ENCODE assay signal across 12 mouse cellular contexts in genomic region chr4:15438196-15438595, GRCm38 (mm10).
"Had no signal": no experiment of that assay in that cellular context is flagged by ENCODE, and none has a peak within 500 bp of the region (broad histone marks: within the 10 kb centered on the region; RNA-seq: fewer than 3 reads in every experiment).

No protein-coding gene starts in this region.

- ATAC-seq: liver, embryonic 12.5 days; midbrain, embryonic 15.5 days had no signal

- H3K4me1 ChIP-seq: limb, embryonic 15.5 days; liver, embryonic 12.5 days; megakaryocyte, embryonic 14.5 days had no signal

- H3K27me3 ChIP-seq: kidney, embryonic 15.5 days; limb, embryonic 15.5 days; liver, embryonic 12.5 days; megakaryocyte, embryonic 14.5 days; midbrain, embryonic 15.5 days had no signal

- DNase-seq: kidney, postnatal 14 days; lung, embryonic 14.5 days; lung, postnatal 10 days; lung, postnatal 4 days; thymus, postnatal 4 days had no signal

- H3K9me3 ChIP-seq: kidney, embryonic 15.5 days; limb, embryonic 15.5 days; liver, embryonic 12.5 days; megakaryocyte, embryonic 14.5 days; midbrain, embryonic 15.5 days had no signal

- H3K36me3 ChIP-seq: kidney, embryonic 15.5 days; limb, embryonic 15.5 days; liver, embryonic 12.5 days; midbrain, embryonic 15.5 days had no signal

- H3K4me2 ChIP-seq: kidney, embryonic 15.5 days; limb, embryonic 15.5 days; liver, embryonic 12.5 days; lung, embryonic 14.5 days; midbrain, embryonic 11.5 days; midbrain, embryonic 15.5 days had no signal

- H3K27ac ChIP-seq: kidney, embryonic 15.5 days; limb, embryonic 15.5 days; liver, embryonic 12.5 days; midbrain, embryonic 15.5 days; stomach, postnatal 0 days had no signal

- H3K4me3 ChIP-seq: kidney, embryonic 15.5 days; limb, embryonic 15.5 days; liver, embryonic 12.5 days; megakaryocyte, embryonic 14.5 days; midbrain, embryonic 15.5 days had no signal

- H3K9ac ChIP-seq: kidney, embryonic 15.5 days; limb, embryonic 15.5 days; liver, embryonic 12.5 days; lung, embryonic 14.5 days; midbrain, embryonic 15.5 days had no signal
